Mouse (Mus musculus) E14TG2a.4 (cell line): ENCODE data around the gene Gng12.

Experiments used
- CTCF ChIP-seq: conservative IDR thresholded peaks from 2 replicates; pipeline ENCODE4 v1.5.1; 2014; ENCODE audit warnings: low read length
- NANOG ChIP-seq: IDR thresholded peaks from 2 replicates; pipeline ENCODE4 v1.6.1; 2014; ENCODE audit warnings: borderline replicate concordance, low read length, mixed read lengths
- POU5F1 ChIP-seq: IDR thresholded peaks from 2 replicates; pipeline ENCODE4 v1.6.1; 2014; ENCODE audit warnings: low read length, borderline replicate concordance

- TF ChIP-seq CTCF (no peak), NANOG (no peak), POU5F1 (no peak)
These were observed 91.4 kb downstream of the Gng12 start for GRCm38 (mm10) chr6:66987643-66988042.
